Mouse (Mus musculus): ENCODE measurements around the gene Orc3. TPM values are rescaled to one million over a fixed set of nuclear protein-coding genes. Genes with fewer than 3 reads are reported as not detected.

Gene Orc3
- polyA plus RNA-seq, 1 experiment from 2014 or later, result 108 TPM

GRCm38 (mm10) chr4:34625556-34625955 is 10.8 kb upstream of the Orc3 start:
- Histone ChIP-seq H3K4me1 (ENCODE audit: insufficient read depth) (no peaks in the 10 kb centered on the region), H3K27me3 (ENCODE audit: insufficient read depth, low read length) (no peaks in the 10 kb centered on the region), H3K27ac (ENCODE audit: low read depth) (no peak overlapping the region), H3K4me3 (ENCODE audit: low read depth, low read length) (no peak overlapping the region), H3K9me3 (ENCODE audit: low read depth, low read length) (no peaks in the 10 kb centered on the region), H3K4me2 (no peak overlapping the region), H3K9ac (no peak overlapping the region), H3K36me3 (ENCODE audit: insufficient read depth) (peaks cover 42% of the 10 kb centered on the region)
- no peak for DNase-seq
- 83% methylated on average over 4 of the region's 4 CpGs for WGBS
- no peak for TF ChIP-seq CTCF (IDR thresholded peaks at IDR 0.05; ENCODE audit: low read depth)
- ATAC-seq (ENCODE audit: insufficient read depth), result no peak

GRCm38 (mm10) chr4:34616146-34616545 is 1.4 kb upstream of the Orc3 start:
- Histone ChIP-seq H3K36me3 (ENCODE audit: insufficient read depth) (no peaks in the 10 kb centered on the region; the same call in 1 of the 2 replicates), H3K9me3 (ENCODE audit: low read depth, low read length) (no peaks in the 10 kb centered on the region), H3K4me3 (ENCODE audit: low read depth, low read length) (peak overlapping the region; percentile 80), H3K4me1 (ENCODE audit: insufficient read depth) (0 out of 2 replicates have a peak, but pooled peaks cover 12% of the 10 kb centered on the region), H3K4me2 (peak overlapping the region; percentile 95), H3K27me3 (ENCODE audit: insufficient read depth, low read length) (no peaks in the 10 kb centered on the region), H3K27ac (ENCODE audit: low read depth) (no peak overlapping the region), H3K9ac (peak overlapping the region; percentile 74)
- DNase-seq, result no peak
- ATAC-seq (ENCODE audit: insufficient read depth), result no peak
- TF ChIP-seq CTCF (IDR thresholded peaks at IDR 0.05; ENCODE audit: low read depth), result no peak
- 77% methylated on average over 8 of the region's 8 CpGs for WGBS

- ATAC-seq (ENCODE audit: insufficient read depth) (peak; percentile 9), DNase-seq (peak; percentile 9)
- Histone ChIP-seq H3K9ac (peak overlapping the region; percentile 74), H3K27ac (ENCODE audit: low read depth) (0 out of 2 replicates have a peak overlapping the region, but pooled peaks have one; percentile 50), H3K27me3 (ENCODE audit: insufficient read depth, low read length) (no peaks in the 10 kb centered on the region), H3K36me3 (ENCODE audit: insufficient read depth) (no peaks in the 10 kb centered on the region; the same call in 1 of the 2 replicates), H3K9me3 (ENCODE audit: low read depth, low read length) (no peaks in the 10 kb centered on the region), H3K4me3 (ENCODE audit: low read depth, low read length) (peak overlapping the region; percentile 80), H3K4me2 (peak overlapping the region; percentile 95), H3K4me1 (ENCODE audit: insufficient read depth) (0 out of 2 replicates have a peak, but pooled peaks cover 12% of the 10 kb centered on the region)
- WGBS, result 1% methylated on average over 13 of the region's 13 CpGs
- TF ChIP-seq CTCF (IDR thresholded peaks at IDR 0.05; ENCODE audit: low read depth), result no peak
Observed at GRCm38 (mm10) chr4:34615303-34615702, 559 bp upstream of the Orc3 start.

- Histone ChIP-seq H3K9ac (peak overlapping the region; percentile 74), H3K4me1 (ENCODE audit: insufficient read depth) (0 out of 2 replicates have a peak, but pooled peaks cover 12% of the 10 kb centered on the region), H3K9me3 (ENCODE audit: low read depth, low read length) (no peaks in the 10 kb centered on the region), H3K27me3 (ENCODE audit: insufficient read depth, low read length) (no peaks in the 10 kb centered on the region), H3K36me3 (ENCODE audit: insufficient read depth) (peaks cover 12% of the 10 kb centered on the region; the same call in 1 of the 2 replicates), H3K27ac (ENCODE audit: low read depth) (no peak overlapping the region), H3K4me3 (ENCODE audit: low read depth, low read length) (peak overlapping the region; percentile 80), H3K4me2 (peak overlapping the region; percentile 95)
- ATAC-seq (ENCODE audit: insufficient read depth) (no peak), DNase-seq (peak; percentile 12)
- WGBS, result 64% methylated on average over 6 of the region's 6 CpGs
- no peak for TF ChIP-seq CTCF (IDR thresholded peaks at IDR 0.05; ENCODE audit: low read depth)
Observed at GRCm38 (mm10) chr4:34613571-34614145, 1.1 kb downstream of the Orc3 start.

GRCm38 (mm10) chr4:34606658-34607057 is 8.1 kb downstream of the Orc3 start:
- Histone ChIP-seq H3K4me3 (ENCODE audit: low read depth, low read length) (no peak overlapping the region), H3K9ac (no peak overlapping the region), H3K4me1 (ENCODE audit: insufficient read depth) (no peaks in the 10 kb centered on the region), H3K27me3 (ENCODE audit: insufficient read depth, low read length) (no peaks in the 10 kb centered on the region), H3K27ac (ENCODE audit: low read depth) (no peak overlapping the region), H3K36me3 (ENCODE audit: insufficient read depth) (peaks cover 48% of the 10 kb centered on the region), H3K9me3 (ENCODE audit: low read depth, low read length) (no peaks in the 10 kb centered on the region), H3K4me2 (no peak overlapping the region)
- 95% methylated on average over 10 of the region's 10 CpGs for WGBS
- no peak for ATAC-seq (ENCODE audit: insufficient read depth)
- DNase-seq, result no peak
- TF ChIP-seq CTCF (IDR thresholded peaks at IDR 0.05; ENCODE audit: low read depth), result no peak

GRCm38 (mm10) chr4:34603123-34603522 is 11.6 kb downstream of the Orc3 start:
- DNase-seq, result no peak
- Histone ChIP-seq H3K4me3 (ENCODE audit: low read depth, low read length) (no peak overlapping the region), H3K27me3 (ENCODE audit: insufficient read depth, low read length) (no peaks in the 10 kb centered on the region), H3K36me3 (ENCODE audit: insufficient read depth) (peaks cover 61% of the 10 kb centered on the region), H3K4me2 (no peak overlapping the region), H3K9ac (no peak overlapping the region), H3K4me1 (ENCODE audit: insufficient read depth) (no peaks in the 10 kb centered on the region), H3K27ac (ENCODE audit: low read depth) (no peak overlapping the region), H3K9me3 (ENCODE audit: low read depth, low read length) (no peaks in the 10 kb centered on the region)
- no peak for ATAC-seq (ENCODE audit: insufficient read depth)
- TF ChIP-seq CTCF (IDR thresholded peaks at IDR 0.05; ENCODE audit: low read depth), result no peak
- WGBS, result 98% methylated on average over 6 of the region's 6 CpGs

- H3K27ac ChIP-seq (ENCODE audit: low read depth), result no peak overlapping the region
- no peaks in the 10 kb centered on the region for H3K9me3 ChIP-seq (ENCODE audit: low read depth, low read length)
- DNase-seq (peak; percentile 14), ATAC-seq (ENCODE audit: insufficient read depth) (no peak)
- no peaks in the 10 kb centered on the region for H3K27me3 ChIP-seq (ENCODE audit: insufficient read depth, low read length)
- no peaks in the 10 kb centered on the region for H3K4me1 ChIP-seq (ENCODE audit: insufficient read depth)
- no peak for TF ChIP-seq CTCF (IDR thresholded peaks at IDR 0.05; ENCODE audit: low read depth)
- no peak overlapping the region for H3K9ac ChIP-seq
- H3K36me3 ChIP-seq (ENCODE audit: insufficient read depth), result peaks cover 58% of the 10 kb centered on the region
- no peak overlapping the region for H3K4me3 ChIP-seq (ENCODE audit: low read depth, low read length)
- 70% methylated on average over 7 of the region's 7 CpGs for WGBS
- no peak overlapping the region for H3K4me2 ChIP-seq
Observed at GRCm38 (mm10) chr4:34584871-34585607, 29.7 kb downstream of the Orc3 start.
